Comparison of ENCODE assay signal across 30 mouse cellular contexts in the genomic region with DNA sequence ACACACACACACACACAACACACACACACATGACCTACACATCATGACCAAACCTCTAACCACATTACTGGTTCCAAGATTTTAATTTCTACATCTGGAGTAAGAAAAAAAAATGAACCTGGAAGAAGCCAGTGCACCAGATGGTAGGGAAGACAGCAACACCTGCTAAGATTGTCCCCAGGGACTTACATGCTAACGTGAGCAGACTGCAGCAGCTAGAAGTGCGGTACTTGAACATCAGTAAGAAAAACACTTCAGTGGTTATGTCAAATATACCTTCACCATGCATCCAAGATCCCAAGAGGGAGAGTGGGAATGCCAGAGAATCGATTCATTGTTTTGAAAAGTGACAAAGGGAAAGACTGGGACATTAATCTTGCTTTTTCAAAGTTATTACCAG.
DNase-seq lines count a peak whose midpoint lies in the region; ATAC-seq lines count a peak whose summit lies in the region.
"Had no signal": no experiment of that assay in that cellular context is flagged by ENCODE, and none has a peak within 500 bp of the region (broad histone marks: within the 10 kb centered on the region; RNA-seq: fewer than 3 reads in every experiment).

No protein-coding gene starts in this region.

- H3K9ac ChIP-seq in embryonic facial prominence, embryonic 14.5 days (ENCODE audit: low read depth, low read length): no peak overlapping the region
- no peak overlapping the region for H3K9ac ChIP-seq in hindbrain, embryonic 15.5 days
- H3K9ac ChIP-seq in hindbrain, embryonic 13.5 days: no peak overlapping the region
- no peak overlapping the region for H3K9ac ChIP-seq in intestine, embryonic 16.5 days (ENCODE audit: low read depth, low read length)
- H3K9ac ChIP-seq: embryonic facial prominence, embryonic 12.5 days; heart, embryonic 12.5 days; liver, embryonic 12.5 days; liver, postnatal 0 days; midbrain, embryonic 13.5 days; neural tube, embryonic 12.5 days had no signal

- H3K9me3 ChIP-seq in embryonic facial prominence, embryonic 14.5 days (ENCODE audit: control insufficient read depth, low read length): no peaks in the 10 kb centered on the region
- no peaks in the 10 kb centered on the region for H3K9me3 ChIP-seq in embryonic facial prominence, embryonic 10.5 days
- no peaks in the 10 kb centered on the region for H3K9me3 ChIP-seq in hindbrain, embryonic 15.5 days
- no peaks in the 10 kb centered on the region for H3K9me3 ChIP-seq in hindbrain, embryonic 13.5 days
- no peaks in the 10 kb centered on the region for H3K9me3 ChIP-seq in intestine, embryonic 16.5 days (ENCODE audit: control insufficient read depth, low read length)
- H3K9me3 ChIP-seq: embryonic facial prominence, embryonic 12.5 days; heart, embryonic 12.5 days; liver, embryonic 12.5 days; midbrain, embryonic 13.5 days; neural tube, embryonic 12.5 days had no signal

- H3K27ac ChIP-seq in embryonic facial prominence, embryonic 14.5 days (replicated peaks; ENCODE audit: low read depth, low read length): no peak overlapping the region
- H3K27ac ChIP-seq in embryonic facial prominence, embryonic 10.5 days (replicated peaks): no peak overlapping the region
- no peak overlapping the region for H3K27ac ChIP-seq in hindbrain, embryonic 15.5 days (replicated peaks)
- no peak overlapping the region for H3K27ac ChIP-seq in hindbrain, embryonic 13.5 days
- no peak overlapping the region for H3K27ac ChIP-seq in intestine, embryonic 16.5 days (ENCODE audit: low read length)
- H3K27ac ChIP-seq: embryonic facial prominence, embryonic 12.5 days; heart, adult 2 months; layer of hippocampus, adult 2 months; liver, embryonic 12.5 days; midbrain, embryonic 13.5 days; neural tube, embryonic 12.5 days had no signal

- no peak overlapping the region for H3K4me2 ChIP-seq in embryonic facial prominence, embryonic 14.5 days (ENCODE audit: low read depth, low read length)
- H3K4me2 ChIP-seq in hindbrain, embryonic 15.5 days: no peak overlapping the region
- no peak overlapping the region for H3K4me2 ChIP-seq in hindbrain, embryonic 13.5 days
- no peak overlapping the region for H3K4me2 ChIP-seq in intestine, embryonic 16.5 days (ENCODE audit: low read depth, low read length)
- H3K4me2 ChIP-seq: embryonic facial prominence, embryonic 12.5 days; heart, embryonic 12.5 days; liver, embryonic 12.5 days; midbrain, embryonic 13.5 days; neural tube, embryonic 12.5 days had no signal

- no peak for ATAC-seq in embryonic facial prominence, embryonic 14.5 days (ENCODE audit: low read depth)
- ATAC-seq in hindbrain, embryonic 15.5 days (ENCODE audit: low FRiP score, low read depth): 0 out of 2 replicates have a peak, but pooled peaks have one; percentile 27
- ATAC-seq in hindbrain, embryonic 13.5 days (ENCODE audit: low FRiP score): no peak
- no peak for ATAC-seq in intestine, embryonic 16.5 days
- ATAC-seq: liver, embryonic 12.5 days; liver, postnatal 0 days; midbrain, embryonic 13.5 days; Patski had no signal

- no peaks in the 10 kb centered on the region for H3K27me3 ChIP-seq in embryonic facial prominence, embryonic 14.5 days (replicated peaks; ENCODE audit: control insufficient read depth, insufficient read depth, low read length)
- no peaks in the 10 kb centered on the region for H3K27me3 ChIP-seq in embryonic facial prominence, embryonic 10.5 days (replicated peaks; ENCODE audit: low read depth, poor library complexity, severe bottlenecking)
- no peaks in the 10 kb centered on the region for H3K27me3 ChIP-seq in hindbrain, embryonic 15.5 days
- no peaks in the 10 kb centered on the region for H3K27me3 ChIP-seq in hindbrain, embryonic 13.5 days
- no peaks in the 10 kb centered on the region for H3K27me3 ChIP-seq in intestine, embryonic 16.5 days (replicated peaks; ENCODE audit: control insufficient read depth, insufficient read depth, low read length)
- H3K27me3 ChIP-seq: embryonic facial prominence, embryonic 12.5 days; heart, embryonic 12.5 days; liver, embryonic 12.5 days; midbrain, embryonic 13.5 days; neural tube, embryonic 12.5 days had no signal

- H3K4me1 ChIP-seq in embryonic facial prominence, embryonic 14.5 days (ENCODE audit: control insufficient read depth, insufficient read depth, low read length): no peaks in the 10 kb centered on the region
- H3K4me1 ChIP-seq in embryonic facial prominence, embryonic 10.5 days: peaks cover 10% of the 10 kb centered on the region; the same call in 1 of the 2 replicates
- no peaks in the 10 kb centered on the region for H3K4me1 ChIP-seq in hindbrain, embryonic 15.5 days (replicated peaks)
- peaks cover 8% of the 10 kb centered on the region for H3K4me1 ChIP-seq in hindbrain, embryonic 13.5 days (replicated peaks)
- no peaks in the 10 kb centered on the region for H3K4me1 ChIP-seq in intestine, embryonic 16.5 days (ENCODE audit: control insufficient read depth, insufficient read depth, low read length)
- H3K4me1 ChIP-seq: embryonic facial prominence, embryonic 12.5 days; liver, embryonic 12.5 days; midbrain, embryonic 13.5 days had no signal

- no peak overlapping the region for H3K4me3 ChIP-seq in embryonic facial prominence, embryonic 14.5 days (ENCODE audit: low read depth, low read length)
- H3K4me3 ChIP-seq in embryonic facial prominence, embryonic 10.5 days: no peak overlapping the region
- no peak overlapping the region for H3K4me3 ChIP-seq in hindbrain, embryonic 15.5 days
- H3K4me3 ChIP-seq in hindbrain, embryonic 13.5 days: no peak overlapping the region
- no peak overlapping the region for H3K4me3 ChIP-seq in intestine, embryonic 16.5 days (ENCODE audit: low read length)
- H3K4me3 ChIP-seq: embryonic facial prominence, embryonic 12.5 days; erythroblast, embryonic 14.5 days; heart, adult 2 months; heart, embryonic 12.5 days; layer of hippocampus, adult 2 months; liver, embryonic 12.5 days; midbrain, embryonic 13.5 days; myocyte; neural tube, embryonic 12.5 days had no signal

- H3K36me3 ChIP-seq in embryonic facial prominence, embryonic 14.5 days (ENCODE audit: control insufficient read depth, insufficient read depth, low read length): no peaks in the 10 kb centered on the region
- no peaks in the 10 kb centered on the region for H3K36me3 ChIP-seq in embryonic facial prominence, embryonic 10.5 days (replicated peaks)
- no peaks in the 10 kb centered on the region for H3K36me3 ChIP-seq in hindbrain, embryonic 15.5 days
- H3K36me3 ChIP-seq in hindbrain, embryonic 13.5 days: no peaks in the 10 kb centered on the region
- H3K36me3 ChIP-seq in intestine, embryonic 16.5 days (ENCODE audit: control insufficient read depth, insufficient read depth, low read length): no peaks in the 10 kb centered on the region
- H3K36me3 ChIP-seq: embryonic facial prominence, embryonic 12.5 days; heart, embryonic 12.5 days; liver, embryonic 12.5 days; midbrain, embryonic 13.5 days; neural tube, embryonic 12.5 days had no signal

- 31% methylated on average over 3 of the region's 3 CpGs for WGBS in embryonic facial prominence, embryonic 14.5 days
- WGBS in embryonic facial prominence, embryonic 10.5 days: 53% methylated on average over 3 of the region's 3 CpGs
- 44% methylated on average over 3 of the region's 3 CpGs for WGBS in hindbrain, embryonic 15.5 days
- WGBS in hindbrain, embryonic 13.5 days: 36% methylated on average over 3 of the region's 3 CpGs
- 37% methylated on average over 3 of the region's 3 CpGs for WGBS in intestine, embryonic 16.5 days

- DNase-seq in embryonic facial prominence, embryonic 14.5 days (ENCODE audit: low spot score): peak; percentile 48
- no peak for DNase-seq in embryonic facial prominence, embryonic 10.5 days (ENCODE audit: low spot score)
- DNase-seq in retina, embryonic 14.5 days (ENCODE audit: low spot score): peak; percentile 26
- no peak for DNase-seq in retina, postnatal 1 day
- DNase-seq: adrenal gland, postnatal 10 days; cerebellum, adult 11-12 months; cerebellum, adult 9-11 months; gastrocnemius, postnatal 14 days; heart, adult 2 months; heart, postnatal 4 days; kidney, adult 2 months; kidney, postnatal 36 days; layer of hippocampus, postnatal 36 days; left cerebral cortex, postnatal 4 days; liver, postnatal 0 days; lung, postnatal 36 days; thymus, adult 2 months; thymus, postnatal 36 days had no signal

Comparison
In these comparisons a context has a peak if more than half of its experiments do, and no peak if none do; other contexts are left out.
1. DNase-seq: peak in embryonic facial prominence, embryonic 14.5 days (single experiment) and retina, embryonic 14.5 days (single experiment); none in embryonic facial prominence, embryonic 10.5 days (single experiment) and retina, postnatal 1 day (single experiment).